Comparison of ENCODE assay signal across 10 mouse cellular contexts in the genomic region with DNA sequence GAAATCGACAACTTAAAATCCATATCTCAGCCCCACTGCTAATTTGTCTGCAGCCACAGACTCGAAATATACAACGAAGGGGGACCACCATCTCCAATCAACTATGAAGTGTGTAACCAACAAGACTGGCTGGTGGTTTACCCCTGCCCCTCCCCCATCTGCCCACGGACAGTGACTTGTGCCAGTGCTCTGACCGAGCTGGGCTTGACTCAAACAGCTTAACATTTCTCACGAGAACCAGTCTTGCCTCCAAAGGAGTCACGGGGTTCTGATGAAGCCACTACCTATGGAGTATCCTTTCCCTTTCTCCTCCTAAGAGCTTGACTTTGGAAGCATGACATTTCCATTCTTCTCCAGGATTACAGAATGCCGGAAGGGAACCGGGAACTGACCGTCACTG. TPM values are rescaled to one million over a fixed set of nuclear protein-coding genes. Genes with fewer than 3 reads are reported as not detected.
A peak's percentile ranks its signal among the peaks of the same experiment; 100 is the strongest.
DNase-seq lines count a peak whose midpoint lies in the region; ATAC-seq and TF ChIP-seq lines count a peak whose summit lies in the region.
"Had no signal": no experiment of that assay in that cellular context is flagged by ENCODE, and none has a peak within 500 bp of the region (broad histone marks: within the 10 kb centered on the region; RNA-seq: fewer than 3 reads in every experiment).

No protein-coding gene starts in this region.

- H3K9me3 ChIP-seq in forebrain, embryonic 15.5 days = no peaks in the 10 kb centered on the region
- H3K9me3 ChIP-seq in midbrain, embryonic 11.5 days (ENCODE audit: control insufficient read depth, low read length) = no peaks in the 10 kb centered on the region
- H3K9me3 ChIP-seq in lung, postnatal 0 days (ENCODE audit: low read length) = no peaks in the 10 kb centered on the region

- DNase-seq in cerebellum, adult 8-10 months = peak; percentile 58
- peak; percentile 70 for DNase-seq in cerebellum, adult 9-11 months
- DNase-seq in midbrain, embryonic 11.5 days (ENCODE audit: low spot score, missing footprints) = peak; percentile 83
- no peak for DNase-seq in thymus, postnatal 36 days
- no peak for DNase-seq in gastrocnemius, adult 2 months
- DNase-seq in lung, postnatal 0 days (ENCODE audit: low spot score) = no peak

- peaks cover 74% of the 10 kb centered on the region for H3K4me1 ChIP-seq in forebrain, embryonic 15.5 days
- H3K4me1 ChIP-seq in midbrain, embryonic 11.5 days (ENCODE audit: control insufficient read depth, insufficient read depth, low read length) = peaks cover 35% of the 10 kb centered on the region
- H3K4me1 ChIP-seq in lung, postnatal 0 days (ENCODE audit: insufficient read depth, low read depth, low read length) = no peaks in the 10 kb centered on the region

- no peak for TF ChIP-seq EP300 in lung, postnatal 0 days (IDR thresholded peaks at IDR 0.05)

- H3K4me3 ChIP-seq in forebrain, embryonic 15.5 days = peak overlapping the region; percentile 77
- H3K4me3 ChIP-seq in midbrain, embryonic 11.5 days (ENCODE audit: low read depth, low read length) = peak overlapping the region; percentile 64
- no peak overlapping the region for H3K4me3 ChIP-seq in gastrocnemius, adult 2 months
- no peak overlapping the region for H3K4me3 ChIP-seq in lung, postnatal 0 days (ENCODE audit: low read depth, low read length)
- H3K4me3 ChIP-seq: heart, embryonic 13.5 days had no signal

- no peak for TF ChIP-seq CTCF in gastrocnemius, adult 2 months (IDR thresholded peaks at IDR 0.05)
- no peak for TF ChIP-seq CTCF in lung, postnatal 0 days (IDR thresholded peaks at IDR 0.05)

- no peaks in the 10 kb centered on the region; the same call in 1 of the 2 replicates for H3K36me3 ChIP-seq in forebrain, embryonic 15.5 days
- no peaks in the 10 kb centered on the region for H3K36me3 ChIP-seq in midbrain, embryonic 11.5 days (ENCODE audit: control insufficient read depth, insufficient read depth, low read length)
- H3K36me3 ChIP-seq in lung, postnatal 0 days (ENCODE audit: insufficient read depth, low read length) = no peaks in the 10 kb centered on the region
- H3K36me3 ChIP-seq: heart, embryonic 13.5 days had no signal

- H3K4me2 ChIP-seq in forebrain, embryonic 15.5 days (replicated peaks) = peak overlapping the region; percentile 91
- peak overlapping the region; percentile 81 for H3K4me2 ChIP-seq in midbrain, embryonic 11.5 days
- H3K4me2 ChIP-seq in lung, postnatal 0 days (replicated peaks; ENCODE audit: low read depth, low read length) = no peak overlapping the region
- H3K4me2 ChIP-seq: heart, embryonic 13.5 days had no signal

- H3K27ac ChIP-seq in forebrain, embryonic 15.5 days (replicated peaks) = peak overlapping the region; percentile 6; the same call in 1 of the 2 replicates
- H3K27ac ChIP-seq in midbrain, embryonic 11.5 days (ENCODE audit: low read depth, low read length) = no peak overlapping the region
- H3K27ac ChIP-seq in gastrocnemius, adult 2 months = no peak overlapping the region
- H3K27ac ChIP-seq in lung, postnatal 0 days (ENCODE audit: low read length) = no peak overlapping the region
- H3K27ac ChIP-seq: heart, embryonic 13.5 days had no signal

- ATAC-seq in forebrain, embryonic 15.5 days (replicated peaks) = no peak
- no peak for ATAC-seq in midbrain, embryonic 11.5 days (ENCODE audit: low FRiP score)
- no peak for ATAC-seq in erythroid progenitor cell, adult 5-6 weeks (replicated peaks; ENCODE audit: low FRiP score, poor library complexity, severe bottlenecking)
- no peak for ATAC-seq in lung, postnatal 0 days
- ATAC-seq: intestine, embryonic 16.5 days had no signal

- peak overlapping the region; percentile 84 for H3K9ac ChIP-seq in forebrain, embryonic 15.5 days (replicated peaks)
- peak overlapping the region; percentile 84 for H3K9ac ChIP-seq in midbrain, embryonic 11.5 days (ENCODE audit: low read length)
- H3K9ac ChIP-seq in lung, postnatal 0 days (replicated peaks; ENCODE audit: low read depth) = no peak overlapping the region
- H3K9ac ChIP-seq: heart, embryonic 13.5 days had no signal

- intact Hi-C loops in gastrocnemius, adult 2 months (cut with DNase I) = no loop called here

- WGBS in forebrain, embryonic 15.5 days = 47% methylated on average over 10 of the region's 10 CpGs
- 38% methylated on average over 10 of the region's 10 CpGs for WGBS in midbrain, embryonic 11.5 days
- WGBS in lung, postnatal 0 days = 50% methylated on average over 10 of the region's 10 CpGs

- no peaks in the 10 kb centered on the region for H3K27me3 ChIP-seq in forebrain, embryonic 15.5 days
- H3K27me3 ChIP-seq in midbrain, embryonic 11.5 days (ENCODE audit: control insufficient read depth, insufficient read depth, low read length) = no peaks in the 10 kb centered on the region
- peaks cover 22% of the 10 kb centered on the region for H3K27me3 ChIP-seq in lung, postnatal 0 days (replicated peaks; ENCODE audit: insufficient read depth, low read length)

RNA-seq across cellular contexts. Expression of gene Srrm4, which starts 2.8 kb away (rescaled TPM):
- 32.7 and 34.4 TPM in 2 replicates for polyA plus RNA-seq in forebrain, embryonic 15.5 days (2015; fragmentation: Nextera tagmentation; extraction: Ambion mirVana)
- polyA plus RNA-seq in midbrain, embryonic 11.5 days (2014; fragmentation: Nextera tagmentation; extraction: Ambion mirVana) = 17.3 and 17.4 TPM in 2 replicates
- not detected in 2 replicates for total RNA-seq in erythroid progenitor cell, adult 5-6 weeks (2015; ENCODE audit: low replicate concordance)
- total RNA-seq in erythroid progenitor cell, adult 5-6 weeks (2017; ENCODE audit: low replicate concordance) = not detected in 2 replicates
- under 1 TPM; 0.15 to 0.47 TPM for total RNA-seq in gastrocnemius, adult 2 months (2021)
- 0.17 and 0.27 TPM in 2 replicates for polyA plus RNA-seq in lung, postnatal 0 days (2015; fragmentation: Nextera tagmentation; extraction: Ambion mirVana)

Comparison
In these comparisons a context has a peak if more than half of its experiments do, and no peak if none do; other contexts are left out.
1. DNase-seq: peak in cerebellum, adult 8-10 months (single experiment), cerebellum, adult 9-11 months (single experiment) and midbrain, embryonic 11.5 days (single experiment); none in thymus, postnatal 36 days (0 of 2), gastrocnemius, adult 2 months (single experiment) and lung, postnatal 0 days (single experiment).
2. H3K4me3 ChIP-seq: peak in forebrain, embryonic 15.5 days (single experiment) and midbrain, embryonic 11.5 days (single experiment); none in gastrocnemius, adult 2 months (single experiment) and lung, postnatal 0 days (single experiment).
3. RNA of gene Srrm4, which starts 2.8 kb away (polyA plus RNA-seq): 32.7 to 34.4 TPM in forebrain, embryonic 15.5 days and 17.3 to 17.4 TPM in midbrain, embryonic 11.5 days; 0.17 to 0.27 TPM in lung, postnatal 0 days; every median in the first group is over 10 times any median in the second.